Mouse (Mus musculus): ENCODE measurements at regions not wholly inside any gene's neighbourhood (a gene's known extent, or its start where the extent isn't known, plus 50 kb on each side); places are given as distances from the start of the nearest gene placed in this dataset.

GRCm38 (mm10) chr3:9200156-9200555, 409.7 kb downstream of the Zfp704 start:
- peak; percentile 40 for ATAC-seq (replicated peaks; ENCODE audit: poor library complexity)

GRCm38 (mm10) chr3:9198652-9199332, 411.1 kb downstream of the Zfp704 start:
- peak; percentile 87 for ATAC-seq (replicated peaks; ENCODE audit: poor library complexity)

GRCm38 (mm10) chr3:9195781-9196180, 414.1 kb downstream of the Zfp704 start:
- ATAC-seq (replicated peaks; ENCODE audit: poor library complexity), result no peak

- no peak for ATAC-seq (replicated peaks; ENCODE audit: poor library complexity)
Measured at GRCm38 (mm10) chr3:9189366-9190287, 420.3 kb downstream of the Zfp704 start.

- no peak for ATAC-seq (replicated peaks; ENCODE audit: poor library complexity)
Measured at GRCm38 (mm10) chr3:9186364-9187120, 423.3 kb downstream of the Zfp704 start.

GRCm38 (mm10) chr3:9181576-9181975, 428.3 kb downstream of the Zfp704 start:
- no peak for ATAC-seq (replicated peaks; ENCODE audit: poor library complexity)

GRCm38 (mm10) chr3:9179641-9180040, 430.2 kb downstream of the Zfp704 start:
- peak; percentile 84 for ATAC-seq (replicated peaks; ENCODE audit: poor library complexity)

GRCm38 (mm10) chr3:9174517-9174832, 435.4 kb downstream of the Zfp704 start:
- ATAC-seq (replicated peaks; ENCODE audit: poor library complexity), result no peak

GRCm38 (mm10) chr3:9173643-9174516, 436.0 kb downstream of the Zfp704 start:
- ATAC-seq (replicated peaks; ENCODE audit: poor library complexity), result peak; percentile 61

GRCm38 (mm10) chr3:9171970-9172369, 437.9 kb downstream of the Zfp704 start:
- ATAC-seq (replicated peaks; ENCODE audit: poor library complexity), result peak; percentile 37; the same call in 1 of the 2 replicates

GRCm38 (mm10) chr3:9168955-9169354, 440.9 kb downstream of the Zfp704 start:
- ATAC-seq (replicated peaks; ENCODE audit: poor library complexity), result peak; percentile 30; the same call in 1 of the 2 replicates

GRCm38 (mm10) chr3:9159073-9159472, 450.8 kb downstream of the Zfp704 start:
- ATAC-seq (replicated peaks; ENCODE audit: poor library complexity), result no peak

- ATAC-seq (replicated peaks; ENCODE audit: poor library complexity), result peak; percentile 77
Measured at GRCm38 (mm10) chr3:9154172-9154571, 455.7 kb downstream of the Zfp704 start.

GRCm38 (mm10) chr3:9153690-9154089, 456.2 kb downstream of the Zfp704 start:
- ATAC-seq (replicated peaks; ENCODE audit: poor library complexity), result peak; percentile 38; the same call in 1 of the 2 replicates

- ATAC-seq (replicated peaks; ENCODE audit: poor library complexity), result no peak; the same call in 1 of the 2 replicates
Measured at GRCm38 (mm10) chr3:9152256-9152655, 457.6 kb downstream of the Zfp704 start.

GRCm38 (mm10) chr3:9151590-9151989, 458.3 kb downstream of the Zfp704 start:
- peak; percentile 63 for ATAC-seq (replicated peaks; ENCODE audit: poor library complexity)

- ATAC-seq (replicated peaks; ENCODE audit: poor library complexity), result peak; percentile 90
Measured at GRCm38 (mm10) chr3:9148605-9149004, 461.3 kb downstream of the Zfp704 start.

GRCm38 (mm10) chr3:9146481-9146880, 463.4 kb downstream of the Zfp704 start:
- no peak for ATAC-seq (replicated peaks; ENCODE audit: poor library complexity)

GRCm38 (mm10) chr3:9145612-9146011, 464.3 kb downstream of the Zfp704 start:
- ATAC-seq (replicated peaks; ENCODE audit: poor library complexity), result no peak

- ATAC-seq (replicated peaks; ENCODE audit: poor library complexity), result no peak
Measured at GRCm38 (mm10) chr3:9141836-9142235, 468.0 kb downstream of the Zfp704 start.
